Mouse (Mus musculus): ENCODE data around the gene Nat8f4.

Nat8f4 gene

DNA sequence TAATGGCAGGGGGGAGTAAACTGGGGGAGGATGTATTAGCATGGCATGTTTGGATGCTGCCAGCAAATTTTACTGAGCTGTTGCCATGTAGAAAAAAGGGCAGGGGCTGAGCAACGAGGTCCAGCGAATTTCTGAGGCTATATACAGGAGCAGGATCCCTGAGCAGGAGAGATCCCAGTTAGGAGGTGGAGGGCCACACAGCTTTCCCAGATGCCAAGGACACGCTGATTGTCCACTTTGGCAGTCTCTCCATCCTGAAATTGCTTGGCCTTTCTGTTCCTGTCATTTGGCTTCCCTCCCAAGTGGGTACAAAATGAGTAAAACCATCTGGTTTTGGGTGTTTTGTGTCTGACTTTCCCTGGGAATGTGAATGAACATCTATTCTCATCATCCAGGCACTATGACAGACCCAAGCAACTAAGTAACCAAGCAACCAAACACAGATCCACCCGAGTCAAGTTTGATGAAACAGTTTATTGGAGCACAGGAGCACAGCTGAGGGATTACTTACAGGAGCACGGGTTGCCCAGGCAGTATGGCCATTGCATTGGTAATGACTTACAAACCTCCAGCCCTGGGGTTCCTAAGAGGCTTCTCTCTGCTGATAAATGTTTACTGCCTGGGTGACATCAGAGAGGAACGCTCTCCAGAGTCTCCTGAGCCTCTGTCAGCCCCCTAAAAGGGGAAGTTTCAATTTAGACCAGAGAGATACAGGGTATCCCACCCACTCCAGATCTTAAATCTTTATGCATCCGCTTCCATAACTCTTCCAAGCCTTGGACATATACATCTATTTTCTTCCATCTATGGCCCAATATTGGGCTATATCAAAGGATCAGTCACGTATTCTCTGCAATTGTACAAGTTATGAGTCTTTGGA, 5.8 kb downstream of the Nat8f4 start:
- 68% methylated on average over 7 of the region's 8 CpGs for WGBS

DNA sequence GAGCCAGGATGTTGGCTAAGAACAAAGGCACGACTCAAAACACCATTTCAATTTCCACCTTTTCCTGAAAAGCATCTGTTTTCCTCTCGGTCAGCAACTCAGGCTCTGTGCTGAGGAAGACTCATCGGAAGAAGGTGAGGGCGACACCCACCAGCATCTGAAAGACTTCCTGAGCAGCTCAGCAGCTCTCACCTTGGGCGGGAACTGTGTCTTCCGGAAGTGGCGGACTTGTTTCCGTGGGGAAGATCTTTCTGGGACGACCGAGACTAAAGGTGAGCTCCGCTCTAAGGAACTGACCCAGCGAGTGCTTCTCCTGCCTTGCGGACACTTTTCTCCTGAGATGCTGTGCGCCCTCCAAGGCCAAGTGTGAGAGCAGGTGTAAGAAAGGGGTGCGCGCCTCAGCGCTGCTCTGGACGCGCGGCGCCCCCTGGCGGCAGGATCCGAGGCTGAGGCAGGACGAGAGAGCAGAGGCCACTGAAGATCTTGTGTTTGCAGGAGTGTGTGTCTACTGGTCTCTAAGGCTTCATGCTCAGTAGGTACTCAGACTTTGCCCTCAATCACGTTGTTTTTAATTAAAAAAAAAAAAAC, 9.5 kb downstream of the Nat8f4 start:
- WGBS: 57% methylated on average over 25 of the region's 25 CpGs

DNA sequence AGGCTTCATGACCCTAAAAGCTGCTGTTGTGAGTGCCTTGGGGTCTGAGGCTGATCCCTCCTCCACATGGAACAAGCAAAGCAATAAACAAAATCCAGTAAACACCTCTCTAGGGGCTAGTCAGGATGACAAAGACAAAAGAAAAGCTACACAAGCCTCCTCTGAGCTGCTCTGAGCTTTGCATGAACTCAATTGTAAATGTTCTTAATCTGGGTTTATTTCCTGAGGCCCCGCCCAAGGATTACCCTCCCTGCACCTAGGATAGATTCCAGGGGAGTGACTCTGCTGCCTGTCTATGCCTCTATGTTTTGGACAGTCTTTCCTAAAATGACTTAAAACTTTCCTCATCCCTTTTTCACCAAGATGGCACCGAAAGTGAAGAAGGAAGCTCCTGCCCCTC, 15.7 kb downstream of the Nat8f4 start:
- 87% methylated on average over 2 of the region's 2 CpGs for WGBS

DNA sequence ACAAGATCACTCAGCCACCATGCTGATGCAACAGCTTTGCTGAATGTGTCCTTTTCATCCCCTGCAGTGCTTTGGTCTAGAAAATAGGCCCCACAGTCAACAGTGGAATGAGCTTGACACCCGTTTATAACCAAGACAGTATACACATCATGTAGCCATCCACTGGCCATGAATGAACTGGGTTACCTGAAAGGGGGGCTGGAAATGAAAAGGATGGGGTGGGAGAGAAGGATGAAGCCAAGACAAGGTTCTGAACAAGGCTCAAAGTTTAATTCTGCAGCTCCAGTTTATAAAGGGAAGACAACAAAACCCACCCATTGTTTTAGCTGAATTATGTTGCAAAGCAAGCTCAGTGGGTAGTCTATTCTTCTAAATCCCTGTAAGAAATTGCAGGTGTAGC, 20.4 kb downstream of the Nat8f4 start:
- WGBS: 98% methylated on average over 1 of the region's 1 CpGs

DNA sequence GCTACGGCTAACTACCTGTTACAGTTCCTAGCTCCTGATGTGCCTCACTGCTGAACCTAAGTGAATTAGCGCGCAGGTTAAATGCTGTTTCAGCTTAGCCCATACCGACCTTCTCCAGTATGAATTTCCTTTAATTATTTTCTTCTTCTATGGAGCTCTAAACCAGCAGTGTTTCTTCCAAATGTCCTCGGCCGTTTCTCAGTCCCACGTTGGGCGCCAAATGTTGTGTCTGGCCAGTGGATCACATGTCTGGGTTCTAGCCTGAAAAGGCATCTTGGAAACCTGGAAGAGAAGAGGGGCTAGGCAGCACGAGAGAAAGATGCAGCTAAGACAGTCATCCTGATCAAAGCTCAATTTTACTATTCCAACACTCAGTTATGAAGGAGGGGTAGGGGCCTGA, 21.4 kb downstream of the Nat8f4 start:
- 93% methylated on average over 9 of the region's 9 CpGs for WGBS

DNA sequence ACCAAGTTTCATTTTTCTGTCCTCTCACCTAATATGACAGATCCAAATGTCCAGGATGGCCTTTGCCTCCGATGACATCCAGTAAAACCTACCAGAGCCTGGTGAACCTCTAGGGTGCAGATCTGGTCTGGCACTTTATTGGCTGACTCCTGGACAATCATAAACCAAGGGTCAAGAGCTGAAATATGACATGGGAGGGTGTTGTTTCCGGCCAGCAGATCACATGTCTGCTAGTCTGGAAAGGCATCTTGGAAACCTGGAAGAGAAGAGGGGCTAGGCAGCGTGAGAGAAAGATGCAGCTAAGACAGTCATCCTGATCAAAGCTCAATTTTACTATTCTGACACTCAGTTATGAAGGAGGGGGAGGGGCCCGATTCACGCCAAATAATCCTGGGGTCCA, 35.7 kb downstream of the Nat8f4 start, which contains the start of gene Nat8f2:
Nat8f2 (minus strand) TSS at position 153 of the 400 bp plus-strand sequence.
- 78% methylated on average over 5 of the region's 5 CpGs for WGBS

DNA sequence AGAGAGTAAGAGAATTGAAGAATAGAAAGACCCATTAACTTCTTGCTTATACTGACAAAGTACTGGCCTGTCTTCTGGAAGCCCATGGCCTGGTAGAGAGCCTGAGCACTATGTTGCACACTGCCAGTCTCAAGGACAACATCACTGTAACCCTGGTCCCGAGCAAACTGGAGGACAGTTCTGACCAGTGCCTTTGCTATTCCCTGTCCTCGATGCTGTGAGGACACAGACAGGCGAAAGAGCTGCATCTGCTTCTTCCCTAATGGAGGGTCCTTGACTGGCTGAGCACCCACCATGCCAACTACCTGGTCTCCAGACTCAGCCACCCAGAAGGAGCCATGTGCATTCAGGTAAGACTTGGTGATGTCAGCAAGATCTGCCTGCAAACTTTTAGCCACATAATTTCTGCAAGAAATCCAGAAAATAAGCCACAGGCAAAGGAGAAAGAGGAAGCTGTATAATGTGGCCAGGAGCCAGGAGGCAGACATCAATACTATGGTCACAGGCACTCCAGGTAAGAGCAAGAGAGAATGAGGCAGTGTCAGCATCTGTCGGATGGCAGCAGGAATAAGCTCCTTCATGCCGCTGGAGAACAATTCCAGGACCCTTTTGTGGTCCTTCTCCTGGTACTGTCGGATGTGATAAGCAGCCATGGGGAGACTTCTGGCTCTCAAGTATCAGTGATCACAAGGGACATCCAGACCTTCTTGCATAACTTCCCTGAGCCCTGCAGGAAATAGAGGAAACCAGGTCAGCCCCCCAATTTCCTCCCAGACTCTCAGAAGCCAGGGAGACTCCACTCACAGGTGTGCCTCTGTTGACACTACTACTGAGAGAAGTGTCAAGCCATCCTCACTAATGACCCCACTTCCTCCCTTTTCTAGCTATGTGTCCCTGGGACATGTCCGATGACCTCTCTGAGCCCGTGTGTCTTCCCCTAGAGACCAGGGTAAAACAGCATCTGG, 36.7 kb downstream of the Nat8f4 start:
- WGBS: 84% methylated on average over 8 of the region's 8 CpGs

DNA sequence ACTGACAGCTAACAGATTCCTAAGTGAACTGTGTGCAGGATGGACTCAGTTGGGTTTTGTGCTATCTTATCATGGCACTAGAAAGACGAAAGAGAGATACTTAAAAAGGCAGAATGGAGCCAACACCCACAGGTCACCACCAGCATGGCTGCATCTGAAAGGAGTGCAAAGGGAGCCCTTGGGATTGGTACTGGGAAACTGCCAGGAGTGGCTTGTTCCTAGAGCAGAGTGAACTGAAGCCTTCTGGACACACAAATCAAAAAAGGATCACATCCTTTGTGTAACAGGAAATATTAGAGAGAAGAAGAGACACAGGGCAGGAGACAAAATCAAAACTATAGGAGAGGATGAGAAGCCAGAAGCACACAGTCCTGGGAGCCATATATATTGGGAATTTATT, 37.7 kb downstream of the Nat8f4 start:
- 76% methylated on average over 1 of the region's 1 CpGs for WGBS

DNA sequence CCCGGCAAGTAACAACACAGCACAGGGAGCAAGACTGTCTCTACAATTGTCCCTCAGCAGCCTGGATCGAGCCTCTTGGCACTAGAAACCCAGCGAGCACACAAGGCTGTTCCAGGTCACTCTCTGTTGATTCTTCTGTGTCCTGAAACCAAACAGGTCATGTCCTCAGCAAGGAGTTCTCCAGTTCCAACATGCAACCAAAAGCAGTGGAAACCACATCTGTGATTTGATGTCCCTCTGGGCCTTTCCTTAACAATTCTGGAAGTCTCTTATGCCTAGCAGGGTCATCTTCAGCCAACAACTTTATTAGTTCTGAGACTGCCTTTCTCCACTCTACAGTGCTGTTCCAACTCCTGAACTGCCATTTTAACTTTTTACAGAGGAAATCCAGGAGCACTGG, 38.5 kb downstream of the Nat8f4 start:
- WGBS: 86% methylated on average over 3 of the region's 3 CpGs

DNA sequence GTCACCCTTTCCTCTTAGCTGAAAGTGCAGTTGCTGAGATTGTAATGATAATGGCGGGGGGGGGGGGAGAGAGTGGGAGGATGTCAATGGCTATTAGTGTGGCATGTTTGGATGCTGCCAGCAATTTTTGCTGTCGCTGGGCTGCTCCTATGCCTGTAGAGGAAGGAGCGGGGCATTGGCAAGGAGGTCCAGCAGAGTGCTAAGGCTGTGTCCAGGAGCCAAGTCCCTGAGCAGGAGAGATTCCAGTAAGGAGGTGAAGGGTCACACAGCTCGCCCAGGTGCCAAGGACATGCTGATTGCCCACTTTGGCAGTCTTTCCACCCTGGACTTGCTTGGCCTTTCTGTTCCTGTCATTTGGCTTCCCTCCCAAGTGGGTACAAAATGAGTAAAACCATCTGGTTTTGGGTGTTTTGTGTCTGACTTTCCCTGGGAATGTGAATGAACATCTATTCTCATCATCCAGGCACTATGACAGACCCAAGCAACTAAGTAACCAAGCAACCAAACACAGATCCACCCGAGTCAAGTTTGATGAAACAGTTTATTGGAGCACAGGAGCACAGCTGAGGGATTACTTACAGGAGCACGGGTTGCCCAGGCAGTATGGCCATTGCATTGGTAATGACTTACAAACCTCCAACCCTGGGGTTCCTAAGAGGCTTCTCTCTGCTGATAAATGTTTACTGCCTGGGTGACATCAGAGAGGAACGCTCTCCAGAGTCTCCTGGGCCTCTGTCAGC, 39.6 kb downstream of the Nat8f4 start:
- 65% methylated on average over 6 of the region's 7 CpGs for WGBS

DNA sequence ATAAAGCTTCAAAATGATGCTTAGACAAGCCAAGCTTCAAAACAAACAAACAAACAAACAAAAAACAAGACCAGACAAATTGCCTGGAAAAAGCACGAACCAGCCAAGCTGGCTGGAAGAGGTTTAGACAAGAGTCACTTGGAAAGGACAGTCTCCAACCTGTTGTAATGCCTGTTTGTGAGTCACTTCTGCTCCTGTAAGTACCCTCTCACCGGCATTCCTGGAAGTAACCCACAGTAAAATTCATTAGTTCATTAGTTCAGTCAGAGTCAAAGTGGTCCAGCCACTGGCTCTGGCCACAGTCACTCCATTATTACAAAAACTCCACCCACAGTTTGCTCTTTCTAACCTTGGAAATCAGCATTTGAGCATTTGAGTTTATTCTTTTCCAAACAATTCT, 40.8 kb downstream of the Nat8f4 start:
- 88% methylated on average over 2 of the region's 2 CpGs for WGBS

DNA sequence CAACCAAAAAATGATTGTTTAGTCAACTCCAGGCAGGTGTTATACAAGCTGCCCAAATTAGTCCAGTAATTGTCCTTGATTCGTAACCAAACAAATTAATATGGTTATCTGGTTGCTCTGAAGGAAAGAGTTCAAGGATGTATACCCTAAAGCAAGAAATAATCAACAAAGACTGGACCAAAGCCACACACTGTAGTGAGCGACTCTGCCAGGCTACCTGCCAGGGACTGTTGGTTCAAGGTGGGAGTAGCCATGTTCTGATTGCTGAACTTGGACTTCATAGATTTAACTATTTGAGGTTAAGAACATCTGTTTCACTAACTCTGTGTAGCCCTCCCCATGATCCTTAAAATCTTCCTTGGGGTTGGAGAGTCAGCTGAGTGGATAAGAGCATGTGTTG, 41.5 kb downstream of the Nat8f4 start:
- WGBS: 84% methylated on average over 2 of the region's 2 CpGs

DNA sequence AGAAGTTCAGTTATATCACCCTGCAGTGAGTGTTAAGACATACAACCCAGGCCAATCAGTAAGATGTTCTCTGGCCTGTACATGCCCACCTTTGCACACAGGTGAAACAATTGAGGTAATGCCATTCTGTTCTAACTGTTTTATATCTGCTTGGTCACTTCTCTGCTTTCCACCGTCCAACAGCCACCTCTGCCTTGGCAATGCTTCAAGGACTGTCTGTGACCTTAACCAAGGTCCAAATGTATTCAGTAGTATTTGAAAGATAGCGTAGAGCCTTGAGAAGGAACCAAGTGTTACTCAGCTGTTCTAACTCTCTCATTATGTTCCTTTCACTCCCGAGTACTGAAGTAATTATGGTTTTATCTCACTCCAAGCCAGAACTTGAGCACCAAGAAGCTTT, 42.1 kb downstream of the Nat8f4 start:
- WGBS: 46% methylated on average over 3 of the region's 3 CpGs

DNA sequence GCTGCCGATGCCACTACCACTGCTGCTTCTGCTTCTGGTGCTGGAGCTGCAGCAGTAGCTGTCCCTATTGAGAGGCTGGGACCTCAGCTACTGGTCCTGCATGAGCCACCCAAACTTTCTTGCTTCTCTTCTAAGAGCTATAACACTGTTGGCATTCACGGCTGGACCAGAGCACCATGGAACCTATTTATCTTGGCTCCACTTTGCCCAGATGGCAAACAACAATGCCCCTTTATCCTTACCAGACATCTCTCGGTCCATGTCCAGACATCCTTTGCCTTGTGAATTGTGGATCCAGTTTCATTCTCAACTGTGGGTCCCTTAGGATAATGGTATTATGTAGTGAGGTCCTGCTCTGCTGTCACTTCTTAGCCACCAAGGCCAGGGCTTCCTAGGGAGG, 43.4 kb downstream of the Nat8f4 start:
- WGBS: 79% methylated on average over 3 of the region's 3 CpGs

DNA sequence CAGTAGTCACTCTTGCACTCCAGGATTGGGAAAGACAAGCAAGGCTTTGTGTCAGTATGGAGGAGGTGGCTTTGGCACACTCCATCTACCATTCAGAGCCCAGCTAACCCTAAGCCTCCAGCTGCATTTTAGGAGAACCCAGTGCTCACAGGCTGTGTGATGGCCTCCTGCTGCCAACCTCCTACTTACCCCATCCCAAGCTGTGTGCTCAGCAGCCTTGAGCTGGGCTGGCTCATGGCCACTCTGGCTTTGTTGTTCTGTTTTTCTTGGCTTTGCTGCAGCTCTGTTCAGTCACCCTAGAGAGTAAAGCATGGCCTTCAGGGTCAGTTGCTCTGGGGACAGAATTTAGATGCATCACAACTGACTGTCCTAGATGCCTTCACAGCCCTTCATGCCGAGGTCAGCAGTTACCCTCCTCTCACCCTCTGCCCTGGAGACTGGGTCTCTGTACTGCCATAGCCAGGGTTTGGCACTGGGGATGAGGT, 48.4 kb downstream of the Nat8f4 start:
- WGBS: 47% methylated on average over 1 of the region's 1 CpGs

DNA sequence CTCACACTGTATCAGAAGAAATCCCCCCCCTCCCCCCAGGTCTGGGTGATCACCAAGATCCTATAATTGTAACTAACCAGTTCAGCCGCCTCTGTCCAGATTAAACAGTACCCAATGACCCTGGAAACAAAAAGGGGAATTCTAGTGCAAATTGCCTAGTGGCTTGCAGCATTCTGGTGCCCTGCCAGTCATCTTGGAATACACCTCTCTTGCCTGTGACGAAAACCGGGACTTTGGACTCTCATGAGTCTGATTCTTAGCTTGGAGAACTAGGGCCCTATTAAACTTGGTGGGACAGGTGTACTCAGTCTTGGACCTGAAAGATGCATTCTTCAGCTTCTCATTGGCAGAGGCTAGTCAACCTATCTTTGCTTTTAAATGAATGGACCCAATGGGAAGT, 51.2 kb downstream of the Nat8f4 start:
- WGBS: 76% methylated on average over 3 of the region's 3 CpGs

DNA sequence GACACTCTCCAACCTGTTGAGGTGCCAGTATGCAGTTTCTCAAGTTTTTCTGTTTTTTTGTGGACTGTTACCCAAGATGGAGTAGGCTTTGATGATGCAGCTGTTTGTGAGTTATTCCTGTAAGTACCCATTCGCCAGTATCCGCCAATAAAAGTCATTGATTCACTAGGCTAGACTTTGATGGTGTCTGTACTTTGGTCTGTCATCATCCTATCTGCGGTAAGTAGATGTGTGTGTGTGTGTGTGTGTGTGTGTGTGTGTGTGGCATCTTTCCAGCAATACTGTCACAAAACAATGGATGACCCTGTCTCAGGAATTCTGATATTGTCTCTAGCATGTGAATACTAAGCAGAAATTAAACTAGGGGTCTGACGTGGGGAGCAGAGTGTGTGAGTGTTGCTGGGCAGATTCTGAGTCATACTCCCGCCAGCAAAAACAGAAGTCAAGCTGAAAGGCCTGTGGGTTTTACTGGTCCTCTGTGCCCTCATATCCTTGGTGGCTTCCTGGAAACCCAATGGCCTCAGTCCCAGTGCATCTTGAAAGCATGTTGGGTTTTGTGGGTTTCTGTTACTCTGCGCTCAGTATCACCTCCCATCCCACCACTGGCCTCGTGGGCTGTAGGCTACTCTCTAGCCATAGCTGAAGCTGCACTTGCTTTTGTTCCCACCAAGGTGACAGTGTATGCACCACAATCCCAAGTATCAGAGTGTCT, 53.5 kb downstream of the Nat8f4 start:
- 92% methylated on average over 7 of the region's 7 CpGs for WGBS

DNA sequence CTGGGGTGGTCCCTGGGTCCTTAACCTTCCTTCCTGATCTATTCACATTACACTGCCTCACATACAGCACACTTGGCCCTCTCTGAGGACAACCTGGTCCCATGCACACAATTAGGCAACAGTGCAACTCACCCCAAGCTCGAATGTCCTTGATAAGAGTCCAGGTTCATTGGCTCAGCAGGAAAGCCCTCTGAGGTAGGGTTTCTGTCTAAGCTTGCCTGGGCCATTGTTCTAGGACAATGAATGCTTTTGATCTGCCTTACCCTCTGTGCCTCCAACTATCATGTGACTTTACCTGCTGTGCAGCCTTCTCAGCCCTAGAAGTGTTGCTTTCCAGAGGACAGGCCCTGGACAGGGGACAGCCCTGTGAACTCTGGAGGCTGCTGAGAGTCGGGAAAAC, 55.4 kb downstream of the Nat8f4 start:
- WGBS: 57% methylated on average over 2 of the region's 2 CpGs

Data from cerebral cortex, adult 2 months (tissue).